Mouse (Mus musculus): ENCODE data around the gene Mrpl2.

Gene Mrpl2

GRCm38 (mm10) chr17:46673850-46674529 is 28.0 kb downstream of the Mrpl2 start, which contains the start of gene Rrp36:
Gene Rrp36, minus strand, starts transcription at chr17:46674352.
- peak; percentile 82 for DNase-seq

GRCm38 (mm10) chr17:46674530-46675283 is 28.7 kb downstream of the Mrpl2 start:
- DNase-seq, result no peak

DNA sequence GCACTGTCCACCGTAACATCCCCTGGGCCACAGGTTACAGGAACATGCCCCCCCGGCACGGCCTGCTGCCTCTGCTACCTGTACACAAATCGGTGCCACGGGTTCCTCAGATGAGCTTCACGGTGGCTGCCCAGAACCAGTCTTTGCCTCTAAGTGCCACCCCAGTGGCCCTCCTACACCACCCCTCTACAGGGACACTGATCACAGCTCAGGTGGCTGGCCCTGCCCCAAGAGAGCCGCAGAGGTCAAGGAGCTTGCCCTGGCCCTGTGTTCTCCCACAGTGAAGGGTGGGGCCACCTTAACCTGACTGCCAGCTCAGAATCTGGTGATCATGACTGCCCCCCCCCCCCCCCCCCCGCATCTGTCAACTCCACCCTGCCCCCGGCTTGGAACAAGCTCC is 32.4 kb downstream of the Mrpl2 start, which contains the start of gene Mea1:
Mea1 (plus strand) TSS at position 378 of the 400 bp plus-strand sequence.
- peak; percentile 51 for DNase-seq

DNA sequence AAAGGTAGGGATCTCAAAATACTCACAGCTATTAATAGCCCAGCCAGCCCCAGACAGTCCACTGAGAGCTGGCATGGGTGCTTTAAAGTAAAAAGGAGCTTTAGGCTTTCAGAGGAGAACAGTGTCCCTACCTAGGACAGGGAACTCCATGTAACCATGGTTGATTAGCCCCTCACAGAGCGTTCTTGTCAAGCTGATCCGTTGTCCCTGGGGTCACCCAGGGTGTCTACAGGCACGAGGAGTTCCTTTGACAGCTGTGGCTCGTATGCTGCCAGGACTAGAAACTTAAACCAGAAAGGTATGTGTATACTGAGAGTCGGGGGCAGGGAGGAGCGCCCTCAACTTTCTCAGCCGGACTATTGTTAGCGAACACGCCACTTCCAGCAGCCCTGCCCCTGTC is 32.9 kb downstream of the Mrpl2 start:
- peak; percentile 47 for DNase-seq

- DNase-seq, result peak; percentile 73
Observed at GRCm38 (mm10) chr17:46679843-46680759, 34.1 kb downstream of the Mrpl2 start.

DNA sequence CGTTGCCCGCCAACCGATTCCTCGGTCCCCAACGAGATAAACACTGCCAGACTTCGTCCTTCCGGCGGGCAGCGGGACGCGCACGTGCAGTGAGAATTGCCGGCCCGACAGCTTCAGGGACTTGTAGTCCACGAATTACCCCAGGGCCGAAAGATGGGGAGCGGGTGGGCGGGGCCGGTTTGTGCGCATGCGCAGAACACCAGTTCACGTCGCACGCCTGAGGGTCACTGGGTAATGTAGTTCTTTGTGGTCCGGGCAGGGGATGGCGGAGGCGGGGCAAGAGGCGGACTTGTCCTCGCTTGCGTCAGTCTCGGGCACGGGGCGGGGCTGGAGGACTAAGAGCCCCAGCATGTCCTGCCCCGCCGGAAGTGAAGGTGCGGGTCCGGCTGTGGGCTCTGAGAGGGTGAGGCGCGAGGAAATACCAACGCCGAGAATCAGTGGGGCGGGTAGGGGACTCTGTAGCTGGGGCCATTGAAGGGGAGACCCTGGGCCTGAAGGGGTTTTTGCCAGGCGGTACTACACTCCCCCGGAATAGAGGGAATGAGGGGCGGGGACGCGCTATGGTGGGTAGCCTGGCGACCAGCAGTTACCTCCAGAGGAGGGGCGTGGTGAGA is 34.8 kb downstream of the Mrpl2 start, which contains the start of gene Klhdc3:
Klhdc3 (minus strand) TSS at position 155 of the 614 bp plus-strand sequence.
- peak; percentile 96 for DNase-seq

DNA sequence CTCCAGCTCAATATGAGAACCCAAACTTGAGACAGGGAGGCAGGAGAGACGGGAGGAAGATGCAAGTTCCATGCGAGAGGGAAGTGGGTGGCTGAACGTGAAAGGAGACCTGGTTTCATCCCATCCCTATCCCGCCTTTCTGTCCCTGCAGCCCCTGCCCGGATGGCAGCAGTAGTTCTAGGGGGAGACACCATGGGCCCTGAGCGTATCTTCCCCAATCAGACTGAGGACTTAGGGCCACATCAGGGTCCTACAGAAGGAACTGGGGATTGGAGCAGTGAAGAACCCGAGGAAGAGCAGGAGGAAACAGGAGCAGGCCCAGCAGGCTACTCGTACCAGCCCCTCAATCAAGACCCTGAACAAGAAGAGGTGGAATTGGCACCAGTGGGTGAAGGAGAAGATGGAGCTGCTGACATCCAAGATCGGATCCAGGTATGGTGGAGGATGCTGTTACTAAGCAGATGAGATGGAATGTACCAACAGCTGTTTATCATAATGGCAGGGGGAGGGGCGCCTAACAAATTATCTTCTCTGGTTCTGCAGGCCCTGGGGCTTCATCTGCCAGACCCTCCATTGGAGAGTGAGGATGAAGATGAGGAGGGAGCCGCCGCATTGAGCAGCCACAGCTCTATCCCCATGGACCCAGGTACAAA is 35.6 kb downstream of the Mrpl2 start:
- peak; percentile 73 for DNase-seq

DNA sequence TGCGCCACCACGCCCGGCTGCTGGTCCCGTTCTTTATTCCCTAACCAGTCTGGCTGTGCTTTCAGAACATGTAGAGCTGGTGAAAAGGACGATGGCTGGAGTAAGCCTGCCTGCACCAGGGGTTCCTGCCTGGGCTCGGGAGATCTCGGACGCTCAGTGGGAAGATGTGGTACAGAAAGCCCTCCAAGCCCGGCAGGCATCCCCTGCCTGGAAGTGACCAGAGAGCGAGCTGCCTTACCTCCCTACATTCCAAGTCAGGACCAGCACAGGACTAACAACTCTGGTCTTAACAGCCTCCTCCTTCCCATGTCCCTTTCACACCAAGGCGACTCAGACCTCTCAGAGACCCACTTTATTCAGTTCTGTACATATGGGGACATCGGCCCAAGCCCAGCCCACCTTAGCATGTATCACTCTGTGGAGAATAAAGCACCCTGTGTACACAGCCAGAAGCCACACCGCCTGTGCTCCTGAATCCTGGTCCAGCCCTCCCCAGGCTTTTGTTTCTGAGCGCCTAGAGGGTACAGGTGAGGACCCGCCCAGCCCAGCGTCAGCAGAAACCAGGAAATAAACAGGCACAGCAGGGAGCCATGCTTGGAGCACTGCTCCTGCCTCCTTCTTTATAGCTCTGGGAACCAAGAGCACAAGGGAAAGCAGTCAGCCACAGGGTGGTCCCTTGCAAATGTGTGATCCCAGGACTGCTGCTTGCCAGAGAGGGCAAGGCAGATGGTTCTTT is 36.8 kb downstream of the Mrpl2 start:
- peak; percentile 50 for DNase-seq

DNA sequence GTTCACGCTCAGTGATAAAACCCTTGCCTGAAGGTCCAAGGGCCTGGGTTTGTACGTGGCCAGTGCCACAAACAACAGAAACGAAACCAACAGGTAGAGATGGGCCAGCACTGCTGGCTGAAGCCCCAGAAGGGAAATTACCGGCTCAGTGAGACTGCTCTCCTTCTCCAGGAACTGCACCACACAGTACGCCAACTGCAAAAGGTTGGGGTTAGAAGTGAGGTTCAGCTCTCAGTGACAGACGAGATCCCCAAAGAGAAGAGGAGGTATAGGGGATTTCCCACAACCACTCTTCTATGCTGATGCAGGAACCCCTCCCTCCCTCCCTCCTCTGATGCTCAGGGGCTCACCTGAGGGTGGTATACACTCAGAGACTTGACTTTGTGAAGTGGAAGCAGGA is 39.9 kb downstream of the Mrpl2 start:
- DNase-seq, result no peak

DNA sequence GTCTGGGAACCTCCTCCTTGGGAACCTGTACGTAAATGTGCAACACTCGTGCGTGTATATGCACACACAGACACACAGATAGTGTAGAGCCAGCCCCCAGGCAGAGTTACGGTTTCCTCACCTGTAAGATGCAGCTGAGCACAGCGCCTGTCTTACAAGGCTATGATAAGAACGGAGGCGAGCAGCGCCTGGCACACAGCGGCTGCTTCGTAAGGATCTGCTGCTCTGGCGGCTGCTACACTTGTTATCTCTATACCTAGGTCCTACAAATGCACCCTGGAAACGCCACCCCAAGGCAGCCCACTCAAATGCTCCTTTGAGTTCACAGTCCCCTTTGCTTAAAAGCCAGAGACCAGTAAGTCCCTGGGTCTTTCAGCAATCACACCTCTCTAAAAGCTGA is 44.6 kb downstream of the Mrpl2 start:
- DNase-seq, result no peak

DNA sequence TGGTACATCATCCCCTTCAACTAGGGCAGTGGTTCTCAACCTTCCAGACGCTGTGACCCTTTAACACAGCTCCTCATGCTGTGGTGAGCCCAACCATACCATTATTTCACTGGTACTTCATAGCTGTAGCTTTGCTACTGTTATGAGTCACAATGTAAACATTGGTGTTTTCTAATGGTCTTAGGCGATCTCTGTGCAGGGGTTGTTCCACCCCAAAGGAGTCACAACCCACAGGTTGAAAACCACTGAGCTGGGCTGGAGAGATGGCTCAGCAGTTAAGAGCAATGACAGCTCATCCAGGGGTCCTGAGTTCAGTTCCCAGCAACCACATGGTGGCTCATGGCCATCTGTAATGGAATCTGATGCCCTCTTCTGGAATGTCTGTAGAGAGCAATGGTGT is 45.4 kb downstream of the Mrpl2 start:
- DNase-seq, result no peak

GRCm38 (mm10) chr17:46694517-46695063 is 48.6 kb downstream of the Mrpl2 start:
- DNase-seq, result no peak

GRCm38 (mm10) chr17:46698515-46698914 is 52.5 kb downstream of the Mrpl2 start:
- DNase-seq, result no peak

DNA sequence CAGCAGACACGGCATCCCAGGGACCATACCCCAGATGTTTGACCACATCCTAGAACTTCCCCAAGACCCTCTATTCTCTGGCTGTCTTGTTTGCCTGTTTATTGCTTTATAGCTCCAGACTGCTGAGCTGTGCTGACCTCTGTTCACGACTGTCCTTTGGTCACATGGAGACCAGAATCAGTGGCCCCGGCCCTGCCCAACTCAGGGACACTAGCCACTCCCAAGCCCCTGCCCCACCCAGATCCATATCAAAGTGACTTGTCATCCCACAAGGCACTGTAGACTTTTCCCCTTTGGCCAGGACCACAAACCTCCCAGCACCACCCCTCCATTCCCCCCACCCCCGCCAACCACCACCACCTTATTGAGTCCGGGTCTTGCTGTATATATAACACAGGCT is 53.2 kb downstream of the Mrpl2 start:
- DNase-seq, result no peak

Measured in cerebellum, adult 9-10 months (tissue).